Mouse (Mus musculus) testis, adult 2 months (tissue): ENCODE results near the gene Ahrr.

Experiments
- CTCF ChIP-seq: fragments of 200-500 bp; IDR thresholded peaks from 2 replicates; pipeline ENCODE4 v1.5.1; 2012; ENCODE audit warnings: low read depth, mild to moderate bottlenecking, inconsistent platforms, low read length, moderate library complexity; ENCODE audit not compliant: control insufficient read depth, insufficient read depth, insufficient replicate concordance
- POLR2A ChIP-seq: fragments of 200-500 bp; IDR thresholded peaks from 2 replicates; pipeline ENCODE4 v1.6.1; 2012; ENCODE audit warnings: low read depth, mild to moderate bottlenecking, inconsistent platforms, low read length, moderate library complexity; ENCODE audit not compliant: control insufficient read depth

DNA sequence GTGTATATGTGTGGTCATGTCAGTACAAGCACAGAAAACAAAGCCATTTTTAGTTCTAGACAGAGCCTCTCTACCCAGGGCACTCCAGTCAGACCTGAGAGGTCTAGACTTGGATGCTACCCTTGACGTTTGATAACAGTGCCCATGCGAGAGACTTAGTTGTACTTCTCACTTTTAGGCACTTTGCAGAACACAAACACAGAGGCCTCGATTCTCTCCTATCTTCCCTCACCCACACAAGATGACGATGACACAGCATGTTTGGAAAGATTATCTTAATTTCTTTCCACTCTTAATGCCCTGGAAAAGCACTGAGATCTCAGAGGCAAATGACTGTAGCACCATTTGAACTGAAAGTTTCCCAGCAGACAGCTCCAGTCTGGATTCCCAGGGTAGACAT lies 16.4 kb downstream of the Ahrr start:
- TF ChIP-seq POLR2A, result no peak
- TF ChIP-seq CTCF, result no peak
